16 mouse cellular contexts compared by ENCODE assay signal in genomic region chr9:75719481-75719880, GRCm38 (mm10). TPM values are rescaled to one million over a fixed set of nuclear protein-coding genes. Genes with fewer than 3 reads are reported as not detected.
DNase-seq lines count a peak whose midpoint lies in the region; ATAC-seq and TF ChIP-seq lines count a peak whose summit lies in the region.
"Had no signal": no experiment of that assay in that cellular context is flagged by ENCODE, and none has a peak within 500 bp of the region (broad histone marks: within the 10 kb centered on the region; RNA-seq: fewer than 3 reads in every experiment).

No protein-coding gene starts in this region.

- H3K4me3 ChIP-seq in forebrain, postnatal 0 days (ENCODE audit: low read depth, low read length), result no peak overlapping the region
- H3K4me3 ChIP-seq in forebrain, embryonic 15.5 days, result no peak overlapping the region
- H3K4me3 ChIP-seq: heart, embryonic 13.5 days; hindbrain, embryonic 12.5 days; intestine, embryonic 15.5 days had no signal

- H3K9me3 ChIP-seq in forebrain, postnatal 0 days (ENCODE audit: low read length), result no peaks in the 10 kb centered on the region
- no peaks in the 10 kb centered on the region for H3K9me3 ChIP-seq in forebrain, embryonic 15.5 days
- H3K9me3 ChIP-seq: heart, embryonic 13.5 days; hindbrain, embryonic 12.5 days; intestine, embryonic 15.5 days had no signal

- no peak overlapping the region for H3K9ac ChIP-seq in forebrain, postnatal 0 days
- no peak overlapping the region for H3K9ac ChIP-seq in forebrain, embryonic 15.5 days (replicated peaks)
- H3K9ac ChIP-seq: heart, embryonic 13.5 days; hindbrain, embryonic 12.5 days; intestine, embryonic 15.5 days had no signal

- H3K36me3 ChIP-seq in forebrain, postnatal 0 days (ENCODE audit: insufficient read depth), result no peaks in the 10 kb centered on the region
- no peaks in the 10 kb centered on the region for H3K36me3 ChIP-seq in forebrain, embryonic 15.5 days
- H3K36me3 ChIP-seq: heart, embryonic 13.5 days; hindbrain, embryonic 12.5 days; intestine, embryonic 15.5 days had no signal

- no peaks in the 10 kb centered on the region for H3K27me3 ChIP-seq in forebrain, postnatal 0 days (ENCODE audit: insufficient read depth, low read length)
- no peaks in the 10 kb centered on the region for H3K27me3 ChIP-seq in forebrain, embryonic 15.5 days
- H3K27me3 ChIP-seq: heart, embryonic 13.5 days; hindbrain, embryonic 12.5 days; intestine, embryonic 15.5 days had no signal

- TF ChIP-seq CTCF in forebrain, postnatal 0 days (IDR thresholded peaks at IDR 0.05; ENCODE audit: low read depth), result no peak

- no peak for ATAC-seq in forebrain, postnatal 0 days
- ATAC-seq in forebrain, embryonic 15.5 days (replicated peaks), result no peak
- ATAC-seq: intestine, embryonic 15.5 days had no signal

- DNase-seq in forebrain, postnatal 0 days, result peak; percentile 20
- DNase-seq in urinary bladder, postnatal 14 days (ENCODE audit: low spot score), result peak; percentile 22
- DNase-seq in urinary bladder, postnatal 10 days (ENCODE audit: low spot score), result no peak
- DNase-seq in gastrocnemius, postnatal 25 days, result peak; percentile 12
- no peak for DNase-seq in cerebellum, adult 9-11 months
- no peak for DNase-seq in adrenal gland, adult 8-10 months
- DNase-seq in kidney, postnatal 10 days, result no peak
- DNase-seq: cerebellum, adult 8-10 months; kidney, postnatal 25 days; left cerebral cortex, postnatal 4 days; thymus, postnatal 36 days had no signal

- H3K4me1 ChIP-seq in forebrain, postnatal 0 days (ENCODE audit: insufficient read depth), result no peaks in the 10 kb centered on the region
- H3K4me1 ChIP-seq in forebrain, embryonic 15.5 days, result no peaks in the 10 kb centered on the region
- H3K4me1 ChIP-seq: heart, embryonic 13.5 days; hindbrain, embryonic 12.5 days; intestine, embryonic 15.5 days had no signal

- H3K4me2 ChIP-seq in forebrain, postnatal 0 days (ENCODE audit: low read depth), result no peak overlapping the region
- H3K4me2 ChIP-seq in forebrain, embryonic 15.5 days (replicated peaks), result no peak overlapping the region
- H3K4me2 ChIP-seq: heart, embryonic 13.5 days; hindbrain, embryonic 12.5 days; intestine, embryonic 15.5 days had no signal

- H3K27ac ChIP-seq in forebrain, postnatal 0 days (ENCODE audit: low read depth, low read length), result no peak overlapping the region
- no peak overlapping the region for H3K27ac ChIP-seq in forebrain, embryonic 15.5 days (replicated peaks)
- H3K27ac ChIP-seq: heart, embryonic 13.5 days; hindbrain, embryonic 12.5 days; intestine, embryonic 15.5 days had no signal

- WGBS in forebrain, postnatal 0 days, result 73% methylated on average over 3 of the region's 3 CpGs
- WGBS in forebrain, embryonic 15.5 days, result 84% methylated on average over 3 of the region's 3 CpGs

RNA-seq across cellular contexts. Expression of gene Scg3, which starts 35.6 kb away (rescaled TPM):
- total RNA-seq in forebrain, postnatal 0 days (2014; rRNA removed), result 145 and 172 TPM in 2 replicates
- polyA plus RNA-seq in forebrain, postnatal 0 days (2015; fragmentation: Nextera tagmentation; extraction: Ambion mirVana), result 116 and 137 TPM in 2 replicates
- polyA plus RNA-seq in forebrain, embryonic 15.5 days (2015; fragmentation: Nextera tagmentation; extraction: Ambion mirVana), result 111 and 123 TPM in 2 replicates
- 1 to 10 TPM; 2.2 to 2.3 TPM for total RNA-seq in gastrocnemius, postnatal 25 days (2021)
- total RNA-seq in adrenal gland, adult 8-10 months (2022), result 10 to 100 TPM; 31.3 to 44.0 (median 31.5) TPM
- total RNA-seq: megakaryocyte, adult 5-6 weeks had no signal

RNA-seq across cellular contexts. Expression of gene Bmp5, which starts 55.7 kb away (rescaled TPM):
- 2.4 and 3.0 TPM in 2 replicates for total RNA-seq in forebrain, postnatal 0 days (2014; rRNA removed)
- 1.7 and 2.2 TPM in 2 replicates for polyA plus RNA-seq in forebrain, postnatal 0 days (2015; fragmentation: Nextera tagmentation; extraction: Ambion mirVana)
- polyA plus RNA-seq in forebrain, embryonic 15.5 days (2015; fragmentation: Nextera tagmentation; extraction: Ambion mirVana), result 1.6 and 2.0 TPM in 2 replicates
- 1 to 10 TPM; 1.3 to 2.5 TPM for total RNA-seq in gastrocnemius, postnatal 25 days (2021)
- total RNA-seq in adrenal gland, adult 8-10 months (2022), result under 1 TPM; 0.22 to 0.67 (median 0.37) TPM
- total RNA-seq: megakaryocyte, adult 5-6 weeks had no signal

Comparison
In these comparisons a context has a peak if more than half of its experiments do, and no peak if none do; other contexts are left out.
1. DNase-seq: peak in forebrain, postnatal 0 days (single experiment), urinary bladder, postnatal 14 days (single experiment) and gastrocnemius, postnatal 25 days (single experiment); none in urinary bladder, postnatal 10 days (single experiment), cerebellum, adult 9-11 months (single experiment), adrenal gland, adult 8-10 months (single experiment) and kidney, postnatal 10 days (single experiment).
2. RNA of gene Scg3, which starts 35.6 kb away (total RNA-seq): 145 to 172 TPM in forebrain, postnatal 0 days and 31.3 to 44.0 TPM in adrenal gland, adult 8-10 months; 2.2 to 2.3 TPM in gastrocnemius, postnatal 25 days; every median in the first group is over 4 times any median in the second.